Mouse (Mus musculus) frontal cortex, postnatal 36 days (tissue): Measurements from ENCODE around the gene Sat2.

Experiments
- DNase-seq, 2 experiments: peaks; one replicate each; pipeline ENCODE4 v3.0.0; 2022; ENCODE audit warnings: low spot score in 2 of 2

The Sat2 gene

DNA sequence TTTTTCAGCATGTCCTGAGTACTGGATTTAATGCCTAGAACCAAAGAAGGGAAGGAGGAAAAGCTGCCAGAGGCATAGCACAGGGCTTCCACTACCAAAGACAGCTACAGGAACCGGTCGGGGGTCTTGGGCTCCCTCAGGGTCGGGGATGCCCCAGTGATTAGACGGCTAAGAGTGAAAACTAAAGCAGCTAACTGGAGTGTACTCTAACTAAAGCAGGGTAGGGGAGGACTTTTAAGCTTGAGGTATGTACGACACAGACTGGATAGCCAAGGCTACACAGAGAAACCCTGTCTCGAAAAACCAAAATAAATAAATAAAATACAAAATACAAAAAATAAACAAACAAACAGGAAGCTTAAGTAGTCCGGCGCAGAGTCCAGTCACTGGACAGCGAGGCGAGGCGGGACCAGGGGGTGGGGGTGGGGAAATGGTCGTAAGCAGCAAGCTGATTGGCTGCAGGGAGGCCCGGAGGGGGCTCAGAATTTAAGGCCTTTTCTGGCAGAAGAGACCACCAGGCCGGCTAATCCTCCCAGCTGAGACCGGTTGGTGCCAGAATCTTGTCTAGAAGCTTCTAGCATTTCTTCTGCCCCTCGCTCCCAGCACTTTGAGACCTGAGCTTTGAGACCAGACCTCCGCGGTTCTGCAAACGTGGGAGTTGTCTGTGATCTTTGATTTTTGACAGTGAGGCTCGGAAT is at the start of gene Sat2:
Sat2 (plus strand) TSS at position 454 of the 698 bp plus-strand sequence.
- DNase-seq: peak; percentile 37 to 42

DNA sequence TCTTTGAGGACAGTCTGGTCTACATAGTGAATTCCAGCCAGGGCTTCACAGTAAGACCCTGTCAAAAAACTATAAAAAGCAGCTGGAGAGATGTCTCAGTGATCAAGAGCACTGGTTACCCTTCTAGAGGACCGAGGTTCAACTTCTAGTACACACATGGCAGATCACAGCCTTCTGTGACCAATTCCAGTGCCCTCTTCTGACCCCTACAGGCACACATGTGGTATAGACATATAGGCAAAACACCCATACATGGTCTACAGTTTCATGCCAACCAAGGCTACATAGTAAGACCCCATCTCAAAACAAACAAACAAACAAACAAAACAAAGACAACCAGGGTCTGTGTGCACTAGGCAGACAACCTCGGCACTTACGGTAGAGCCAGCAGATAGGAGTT is 46.6 kb upstream of the Sat2 start:
- no peak for DNase-seq

DNA sequence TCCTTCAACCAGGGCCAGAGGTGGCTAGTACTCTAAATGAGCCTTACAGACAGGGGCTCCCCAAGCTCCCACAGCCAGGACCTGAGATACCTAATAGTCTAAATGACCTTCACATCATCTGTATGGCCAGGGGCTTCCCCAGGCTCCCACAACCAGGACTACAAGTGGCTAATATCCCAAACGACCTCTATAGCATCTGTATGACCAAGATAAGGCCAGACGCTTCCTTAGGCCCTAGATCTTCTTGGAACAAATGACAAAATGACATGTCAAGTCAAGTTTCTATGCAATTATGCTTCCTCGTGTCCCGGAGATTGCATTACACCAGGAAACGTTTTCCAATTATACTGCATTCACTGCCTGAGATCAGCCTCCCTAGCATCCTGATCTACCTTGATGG is 45.5 kb upstream of the Sat2 start:
- DNase-seq: no peak

DNA sequence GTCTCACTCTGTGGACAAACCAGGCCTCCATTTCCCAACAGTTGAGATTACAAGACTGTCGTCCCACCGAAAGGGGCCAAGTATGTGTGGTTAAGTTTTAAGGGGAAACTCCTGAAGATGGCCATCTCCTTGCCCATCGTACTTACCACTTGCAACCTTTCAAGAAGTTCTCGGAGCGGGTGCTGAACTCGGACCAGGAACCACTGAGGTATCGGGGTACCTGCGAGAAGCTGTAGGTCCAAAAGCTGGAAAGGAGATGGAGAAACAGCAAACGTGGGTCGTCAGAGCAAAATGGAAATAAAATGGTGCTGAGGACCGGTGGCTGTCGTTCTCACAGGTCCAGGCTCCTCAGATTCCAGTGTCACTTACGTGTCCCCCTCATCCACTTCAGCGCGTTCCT is 43.5 kb upstream of the Sat2 start:
- no peak for DNase-seq

DNA sequence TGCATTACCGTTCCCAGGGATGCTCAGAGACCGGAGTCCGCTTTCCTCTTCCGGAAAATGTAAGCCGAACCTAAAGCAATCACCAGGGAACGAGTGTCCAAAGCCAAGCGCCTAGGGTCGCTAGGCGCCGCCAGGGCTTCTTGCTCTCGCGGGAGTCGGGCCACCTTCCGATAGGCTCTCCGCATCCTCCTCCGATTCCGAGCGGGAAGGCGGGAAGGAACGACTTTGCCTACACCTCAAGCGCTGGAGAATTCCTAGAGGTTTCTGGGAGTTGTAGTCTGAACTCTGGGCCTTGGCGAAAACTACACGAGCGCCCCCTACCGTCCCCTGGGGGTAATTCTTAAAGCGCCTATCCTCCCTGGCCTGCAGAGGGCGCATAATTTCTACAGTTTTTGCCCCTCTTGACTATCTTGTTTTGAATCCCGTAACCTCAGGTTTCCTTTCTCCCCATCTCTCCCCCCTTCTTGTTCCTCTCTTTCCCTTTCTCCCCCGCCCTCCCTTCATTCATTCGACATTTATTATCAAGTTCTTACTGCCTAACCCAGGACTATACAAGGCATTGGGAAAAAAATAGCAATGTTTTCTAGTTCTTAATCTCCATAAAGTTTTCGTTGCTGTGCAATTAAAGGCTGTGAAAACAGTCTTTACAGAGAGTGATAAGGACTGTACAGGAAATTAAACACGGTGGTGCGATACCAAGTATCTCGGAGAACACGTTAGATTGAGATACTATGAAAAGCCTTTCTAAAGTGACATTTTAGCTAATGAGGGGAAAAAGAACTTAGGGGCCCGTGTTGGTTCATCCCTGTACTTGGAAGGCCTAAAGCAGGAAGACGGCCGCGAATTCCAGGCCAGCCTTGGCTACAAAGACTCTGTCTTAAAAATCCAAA is 42.5 kb upstream of the Sat2 start:
- peak; percentile 99 to 100 for DNase-seq

DNA sequence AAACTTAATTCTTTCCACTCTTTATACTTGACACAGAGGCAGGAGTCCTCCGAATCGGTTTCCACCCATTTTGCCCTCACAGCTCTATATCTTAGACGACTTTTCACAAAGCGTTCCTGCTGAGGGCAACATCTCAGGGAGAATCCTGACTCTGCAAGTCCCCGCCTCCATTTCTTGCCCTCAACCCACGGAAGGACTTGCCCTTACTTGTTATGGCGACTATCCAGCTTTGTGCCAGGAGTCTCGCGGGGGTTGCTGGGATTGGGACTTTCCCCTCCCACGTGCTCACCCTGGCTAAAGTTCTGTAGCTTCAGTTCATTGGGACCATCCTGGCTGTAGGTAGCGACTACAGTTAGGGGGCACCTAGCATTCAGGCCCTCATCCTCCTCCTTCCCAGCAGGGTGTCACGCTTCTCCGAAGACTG is 41.7 kb upstream of the Sat2 start, which contains the start of the genes Wrap53 and Trp53:
Wrap53 (minus strand) TSS at position 165 of the 424 bp plus-strand sequence.
Trp53 (plus strand) TSS at position 269 of the 424 bp plus-strand sequence.
- peak; percentile 89 to 91 for DNase-seq

DNA sequence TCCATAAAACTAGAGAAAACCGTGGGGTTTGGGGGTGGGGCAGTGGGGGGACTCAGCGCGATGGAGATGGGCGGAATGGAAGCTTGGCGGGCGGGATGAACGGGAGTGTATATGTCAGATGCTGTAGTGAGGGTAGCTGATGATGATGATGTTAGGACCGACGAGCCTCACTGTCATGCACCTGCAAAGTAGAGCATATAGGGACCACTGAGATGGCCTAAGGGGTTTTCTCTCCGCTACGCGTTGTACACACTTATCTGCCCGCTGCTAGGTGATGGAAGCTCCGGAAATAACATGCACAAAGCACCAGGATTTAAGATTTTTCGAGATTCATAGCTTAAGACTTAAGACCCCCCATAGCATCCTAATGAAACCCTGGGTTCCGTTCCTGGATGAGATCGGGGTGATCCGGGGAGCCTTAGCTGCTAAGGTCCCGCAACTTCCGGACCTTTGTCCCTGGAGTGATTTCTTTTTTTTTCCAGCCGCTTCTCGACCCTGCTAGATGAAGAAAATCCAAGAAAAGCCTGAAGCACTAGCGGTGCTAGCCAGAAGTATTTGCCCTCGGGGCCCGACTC is 41.2 kb upstream of the Sat2 start:
- no peak for DNase-seq

DNA sequence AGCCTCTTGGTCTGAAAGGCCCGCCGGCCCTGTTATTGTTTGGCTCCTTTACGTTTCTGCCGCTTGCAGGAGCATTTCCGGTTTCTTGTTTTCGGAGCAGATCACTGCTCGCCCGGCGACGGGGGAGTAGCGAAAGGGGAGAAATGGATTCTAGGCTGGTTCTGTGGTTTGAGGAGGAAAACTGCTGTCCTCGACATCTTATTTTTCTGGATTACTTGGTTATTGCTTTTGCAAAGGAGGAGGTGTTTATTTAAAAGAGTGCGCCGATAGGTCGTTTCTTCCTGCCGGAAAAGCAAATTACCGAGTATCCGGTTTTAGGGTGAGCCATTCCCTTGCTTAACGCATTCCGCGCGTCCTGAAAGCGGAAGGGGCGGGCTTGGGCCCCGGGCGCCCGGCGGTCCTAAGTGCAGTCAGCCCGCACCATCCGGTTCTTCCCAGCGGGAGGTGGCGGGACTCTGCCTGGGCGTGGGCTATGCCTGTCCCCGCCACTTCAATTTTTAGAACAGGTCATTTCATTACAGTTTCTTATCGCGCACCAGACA is 40.6 kb upstream of the Sat2 start:
- peak; percentile 92 for DNase-seq

DNA sequence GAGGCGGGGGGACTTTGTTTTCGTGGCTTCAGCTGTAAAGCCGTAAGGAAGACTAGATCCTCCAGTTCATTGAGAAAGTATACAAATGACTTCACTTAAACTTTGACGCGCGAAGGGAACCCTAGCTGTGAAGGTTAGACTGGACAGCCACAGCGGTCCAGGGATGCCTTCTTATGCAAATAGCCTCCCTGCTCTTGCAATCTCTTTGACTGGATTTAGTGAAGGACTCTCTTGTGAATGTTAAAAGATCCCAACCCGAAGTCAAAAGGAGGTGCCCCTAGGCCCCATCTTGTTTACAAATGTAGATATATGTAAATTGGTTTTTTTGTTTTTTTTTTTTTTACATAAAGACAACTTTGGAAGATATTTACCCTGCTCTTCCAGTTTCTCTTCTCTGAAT is 40.0 kb upstream of the Sat2 start:
- DNase-seq: no peak

DNA sequence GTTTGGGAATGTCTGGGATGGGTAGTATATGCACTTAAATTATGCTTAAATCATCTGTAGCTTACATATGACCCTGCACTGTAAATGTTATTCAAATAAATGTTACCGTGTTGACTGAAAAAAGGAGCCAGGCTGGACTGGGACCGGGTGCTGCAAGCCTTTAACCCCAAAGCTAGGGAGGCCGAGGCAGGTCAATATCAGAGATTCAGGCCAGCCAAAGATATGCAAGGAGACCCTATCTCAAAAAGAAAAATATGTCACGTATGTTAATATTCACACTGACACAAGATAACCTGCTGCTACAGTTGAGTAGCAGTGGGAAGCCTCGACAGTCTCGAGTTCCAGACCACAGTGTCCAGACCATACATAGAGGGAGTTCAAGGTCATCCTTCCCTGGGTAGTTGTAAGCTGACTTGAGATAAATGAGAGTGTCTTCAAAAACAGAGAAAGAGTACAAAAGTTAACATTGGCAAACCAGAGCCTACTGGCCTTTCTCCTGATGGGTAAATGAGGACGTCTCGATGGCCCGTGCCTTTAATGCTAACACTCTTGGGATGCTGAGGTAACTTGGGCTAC is 39.5 kb upstream of the Sat2 start:
- no peak for DNase-seq

DNA sequence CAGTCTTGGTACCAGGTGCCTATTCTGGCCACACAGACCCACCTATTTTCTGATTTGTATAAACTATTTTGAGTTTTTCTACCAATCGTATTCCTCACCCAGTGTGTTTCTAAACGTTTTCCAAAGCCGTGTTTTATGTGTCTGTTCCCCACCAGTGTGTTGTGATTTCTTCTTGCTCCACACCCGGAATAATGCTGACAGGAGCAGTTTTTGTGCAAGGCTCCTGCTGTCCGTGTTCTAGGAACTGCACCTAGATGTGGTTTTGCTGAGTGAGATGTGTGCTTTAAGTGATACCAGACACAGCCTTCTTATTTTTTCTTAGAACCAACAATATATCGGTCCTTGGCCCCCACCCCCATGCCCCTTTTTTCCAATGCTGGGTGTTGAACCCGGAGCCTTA is 37.8 kb upstream of the Sat2 start:
- DNase-seq: no peak

DNA sequence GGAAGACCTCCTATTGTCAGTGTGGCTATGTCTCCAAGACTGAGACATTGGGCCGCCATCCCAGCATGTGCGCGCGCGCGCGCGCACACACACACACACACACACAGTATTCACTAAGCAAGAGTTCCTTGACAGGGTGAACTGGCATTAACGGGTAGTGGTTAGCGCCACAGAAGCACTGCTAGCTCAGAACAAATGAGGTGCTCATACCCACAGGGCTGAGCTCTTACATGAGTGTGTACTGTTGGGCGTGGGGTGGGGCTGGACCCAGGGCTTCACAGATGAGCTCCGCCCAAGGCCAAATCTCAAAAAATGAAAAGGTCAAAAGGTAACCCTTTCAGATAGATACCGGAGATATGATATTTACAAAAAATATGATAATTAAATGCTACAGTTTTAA is 36.9 kb upstream of the Sat2 start:
- no peak for DNase-seq

DNA sequence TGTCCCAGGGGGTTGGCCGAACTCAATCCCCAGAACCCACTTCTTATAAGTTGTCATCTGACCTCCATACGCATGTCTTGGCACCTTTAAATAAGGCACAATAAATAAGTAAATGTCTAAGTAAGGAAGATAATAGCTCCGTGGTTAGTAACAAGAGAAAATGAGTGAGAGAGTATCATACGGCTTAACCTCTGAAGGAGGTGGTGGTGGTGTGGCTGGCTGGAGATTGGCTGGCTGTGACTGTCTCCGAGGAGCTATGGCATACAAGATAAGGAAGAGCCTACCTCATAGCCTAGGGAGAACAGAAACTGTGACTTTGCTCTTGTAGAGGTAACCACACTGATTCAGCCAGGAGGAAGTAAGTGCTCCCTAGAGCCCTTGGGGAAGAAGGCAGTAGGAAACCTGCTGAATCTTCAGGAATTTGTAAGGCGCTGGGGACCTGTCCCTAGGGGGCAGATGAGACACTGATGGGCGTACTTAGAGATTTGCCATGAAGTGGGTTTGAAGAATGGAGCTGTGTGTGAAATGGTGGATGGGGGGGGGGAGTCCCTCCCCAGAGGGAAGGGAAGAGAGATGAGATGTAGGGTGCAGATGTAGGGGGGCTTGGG is 36.0 kb upstream of the Sat2 start:
- no peak for DNase-seq

DNA sequence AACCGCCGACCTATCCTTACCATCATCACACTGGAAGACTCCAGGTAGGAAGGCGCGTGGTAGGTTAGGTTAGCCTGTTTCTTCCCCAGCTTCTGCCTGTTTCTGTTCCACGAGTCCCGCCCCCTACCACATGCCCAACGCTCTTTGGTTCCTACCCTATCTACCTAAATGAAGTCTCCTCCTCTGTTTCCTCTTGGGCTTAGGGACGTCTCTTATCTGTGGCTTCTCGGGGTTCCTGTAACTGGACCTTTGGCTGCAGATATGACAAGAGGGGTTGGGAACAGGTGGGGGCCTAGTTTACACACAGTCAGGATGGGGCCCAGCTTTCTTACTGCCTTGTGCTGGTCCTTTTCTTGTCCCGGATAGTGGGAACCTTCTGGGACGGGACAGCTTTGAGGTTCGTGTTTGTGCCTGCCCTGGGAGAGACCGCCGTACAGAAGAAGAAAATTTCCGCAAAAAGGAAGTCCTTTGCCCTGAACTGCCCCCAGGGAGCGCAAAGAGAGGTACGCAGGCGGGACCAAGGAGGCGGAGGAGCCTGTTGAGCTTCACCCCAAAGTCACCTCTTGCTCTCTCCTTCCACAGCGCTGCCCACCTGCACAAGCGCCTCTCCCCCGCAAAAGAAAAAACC is 32.5 kb upstream of the Sat2 start:
- no peak for DNase-seq

DNA sequence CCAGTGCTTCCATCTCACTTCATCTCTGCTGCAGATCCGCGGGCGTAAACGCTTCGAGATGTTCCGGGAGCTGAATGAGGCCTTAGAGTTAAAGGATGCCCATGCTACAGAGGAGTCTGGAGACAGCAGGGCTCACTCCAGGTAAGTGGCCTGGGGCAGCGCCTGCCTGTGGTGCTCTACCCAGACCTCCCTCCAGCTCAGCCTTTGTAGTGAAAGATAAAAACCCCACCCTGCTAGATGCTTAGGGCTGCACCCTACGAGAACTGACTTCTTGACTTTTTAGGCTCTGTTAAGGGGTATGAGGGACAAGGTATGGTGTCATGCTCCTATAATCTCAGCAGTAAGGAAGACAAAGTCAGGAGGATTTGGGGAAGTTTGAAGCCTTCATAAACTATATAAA is 31.2 kb upstream of the Sat2 start:
- no peak for DNase-seq

DNA sequence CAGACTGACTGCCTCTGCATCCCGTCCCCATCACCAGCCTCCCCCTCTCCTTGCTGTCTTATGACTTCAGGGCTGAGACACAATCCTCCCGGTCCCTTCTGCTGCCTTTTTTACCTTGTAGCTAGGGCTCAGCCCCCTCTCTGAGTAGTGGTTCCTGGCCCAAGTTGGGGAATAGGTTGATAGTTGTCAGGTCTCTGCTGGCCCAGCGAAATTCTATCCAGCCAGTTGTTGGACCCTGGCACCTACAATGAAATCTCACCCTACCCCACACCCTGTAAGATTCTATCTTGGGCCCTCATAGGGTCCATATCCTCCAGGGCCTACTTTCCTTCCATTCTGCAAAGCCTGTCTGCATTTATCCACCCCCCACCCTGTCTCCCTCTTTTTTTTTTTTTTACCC is 30.4 kb upstream of the Sat2 start:
- DNase-seq: no peak

DNA sequence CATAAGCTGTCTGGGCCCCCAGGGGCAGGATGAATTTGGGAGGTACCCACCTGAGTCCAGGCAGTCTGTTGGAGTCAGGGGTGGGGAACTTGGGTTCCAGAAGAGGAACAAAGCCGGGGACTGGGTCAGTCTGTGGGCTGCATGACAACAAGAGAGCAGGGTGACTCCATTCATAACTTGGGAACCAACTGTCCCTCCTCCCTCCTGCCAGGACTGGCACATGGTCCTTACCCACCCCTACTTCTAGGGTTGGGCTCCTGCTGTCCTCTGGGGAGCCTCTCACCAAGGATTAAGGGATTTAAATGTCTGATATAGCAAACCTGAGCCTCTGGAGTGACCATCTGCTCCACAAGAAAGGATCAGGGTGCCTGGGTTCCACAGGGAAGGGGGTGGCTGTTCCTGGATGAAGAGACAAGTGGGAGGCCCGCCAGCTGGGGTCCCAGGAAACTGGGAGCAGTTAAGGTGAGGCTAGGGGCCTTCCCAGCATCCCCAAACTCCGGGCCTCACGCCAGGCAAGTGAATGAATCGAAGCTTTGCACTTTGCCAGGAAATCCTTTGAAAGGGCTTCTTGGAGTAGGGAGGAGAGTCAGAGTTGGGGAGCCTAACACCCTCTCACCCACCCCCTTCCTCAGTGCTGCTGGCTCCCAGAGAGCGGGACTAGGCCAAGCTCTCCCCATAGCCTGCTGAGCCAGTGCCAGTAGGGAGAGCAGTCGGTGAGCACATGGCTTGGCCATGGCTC is 29.8 kb upstream of the Sat2 start:
- DNase-seq: peak; percentile 66 to 75

DNA sequence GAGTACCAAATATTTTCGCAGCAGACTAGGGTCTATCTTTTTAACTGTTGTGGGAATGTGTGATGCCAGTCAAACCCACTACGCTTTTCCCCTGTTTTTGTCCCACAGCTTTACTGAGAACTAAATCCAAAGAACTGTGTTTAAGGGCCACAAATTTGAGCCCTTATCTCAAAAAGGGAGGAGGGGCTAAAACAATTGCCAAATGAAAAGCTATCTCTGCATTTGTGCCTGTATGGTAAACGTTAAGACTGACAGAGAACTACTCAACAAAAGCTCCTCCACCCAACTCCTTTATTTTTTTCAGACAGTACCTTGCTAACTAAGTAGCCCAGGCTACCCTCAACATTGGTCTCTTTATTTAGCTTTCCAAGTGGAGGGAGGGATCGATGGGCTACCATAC is 29.0 kb upstream of the Sat2 start:
- DNase-seq: no peak

DNA sequence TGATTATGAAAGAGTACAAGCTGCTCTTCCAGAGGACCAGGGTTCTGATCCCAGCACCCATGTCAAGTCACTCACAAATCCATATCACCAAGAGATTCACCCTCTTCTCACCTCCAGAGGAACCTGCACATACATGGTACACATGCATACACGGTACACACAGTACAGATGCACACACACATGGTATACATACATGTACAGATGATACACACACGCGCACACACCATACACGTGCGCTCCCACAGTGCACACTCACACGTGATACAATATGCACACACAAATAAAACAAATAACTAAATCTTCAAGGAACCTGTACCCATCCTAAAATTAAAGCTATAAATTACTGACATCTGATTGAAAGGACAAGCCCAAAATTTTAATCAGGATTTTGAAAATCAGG is 27.0 kb upstream of the Sat2 start:
- DNase-seq: no peak

DNA sequence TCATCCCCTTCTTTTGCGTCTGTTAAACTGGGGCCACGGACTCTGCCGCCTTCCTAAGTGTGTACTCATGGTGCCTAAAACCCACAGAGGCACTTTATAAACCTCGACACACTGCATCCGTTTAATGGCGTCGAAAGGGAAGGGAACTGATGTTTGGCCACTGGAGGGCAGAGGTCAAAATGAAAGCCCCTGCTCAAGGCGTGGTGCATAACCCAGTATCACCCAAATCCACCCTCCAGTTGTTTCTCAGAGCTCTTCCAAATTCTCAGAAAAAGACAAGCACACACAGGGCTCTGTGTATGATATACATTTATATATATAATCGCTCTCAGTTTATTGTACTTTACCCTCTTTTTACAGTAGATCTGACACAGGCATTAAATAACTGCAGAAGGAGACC is 22.4 kb upstream of the Sat2 start:
- no peak for DNase-seq
